Mouse (Mus musculus) stomach, embryonic 14.5 days (tissue): Measurements from ENCODE around the gene Casp14. TPM values are rescaled to one million over a fixed set of nuclear protein-coding genes. Genes with fewer than 3 reads are reported as not detected.
A peak's percentile ranks its signal among the peaks of the same experiment; 100 is the strongest.

Experiments used
- ATAC-seq: fragments of 200-750 bp; cut with Nextera tagmentation; 2 replicates; pipeline ENCODE4 v1.8.0; 2017; ENCODE audit warnings: low read depth, moderate TSS enrichment; ENCODE audit not compliant: insufficient number of reproducible peaks, insufficient read depth, low FRiP score
- H3K27ac ChIP-seq: fragments of 300-500 bp; sonication (generic); 2 replicates; pipeline ENCODE4 v1.5.1; 2014; ENCODE audit warnings: mild to moderate bottlenecking, low read length, moderate library complexity, mixed read lengths
- H3K27me3 ChIP-seq: fragments of 300-500 bp; sonication (generic); 2 replicates; pipeline ENCODE4 v1.6.1; 2014; ENCODE audit warnings: low read length, control low read depth, mixed read lengths; ENCODE audit not compliant: control insufficient read depth, insufficient read depth
- H3K36me3 ChIP-seq: fragments of 300-500 bp; sonication (generic); 2 replicates; pipeline ENCODE4 v1.6.1; 2014; ENCODE audit warnings: mild to moderate bottlenecking, control low read depth, low read length, moderate library complexity, mixed read lengths; ENCODE audit not compliant: control insufficient read depth, insufficient read depth
- H3K4me1 ChIP-seq: fragments of 300-500 bp; sonication (generic); 2 replicates; pipeline ENCODE4 v1.6.1; 2014; ENCODE audit warnings: low read length, control low read depth, mixed read lengths; ENCODE audit not compliant: control insufficient read depth, insufficient read depth
- H3K4me2 ChIP-seq: fragments of 300-500 bp; sonication (generic); replicated peaks from 2 replicates; pipeline ENCODE4 v1.6.1; 2014; ENCODE audit warnings: low read depth, low read length, control low read depth
- H3K4me3 ChIP-seq: fragments of 300-500 bp; sonication (generic); 2 replicates; pipeline ENCODE4 v1.5.1; 2014; ENCODE audit warnings: low read depth, low read length, control low read depth
- H3K9ac ChIP-seq: fragments of 300-500 bp; sonication (generic); replicated peaks from 2 replicates; pipeline ENCODE4 v1.6.1; 2014; ENCODE audit warnings: low read depth, mild to moderate bottlenecking, control low read depth, low read length, moderate library complexity, mixed read lengths
- H3K9me3 ChIP-seq: fragments of 300-500 bp; sonication (generic); 2 replicates; pipeline ENCODE4 v1.6.1; 2016; ENCODE audit warnings: low read depth, low read length, control low read depth; ENCODE audit not compliant: control insufficient read depth
- WGBS: fragments of 180-500 bp; shearing (Covaris S2); extraction: QIAGEN DNeasy Blood & Tissue Kit; methylation state at CpG from one replicate; pipeline ENCODE4 v1.1.7; 2014; 5-methylcytosine and 5-hydroxymethylcytosine counted together
- polyA plus RNA-seq: library from polyadenylated mRNA; unstranded; fragments of >200 nt; fragmentation: Nextera tagmentation; extraction: Ambion mirVana; gene quantifications from 2 replicates; pipeline ENCODE4 v1.2.1, GENCODE M21; 2014

Casp14 gene
- polyA plus RNA-seq: 0.45 and 0.61 TPM in 2 replicates

- Histone ChIP-seq H3K27me3 (no peaks in the 10 kb centered on the region), H3K4me3 (no peak within 1 kb of the TSS), H3K4me1 (no peaks in the 10 kb centered on the region), H3K36me3 (no peaks in the 10 kb centered on the region), H3K9ac (no peak within 1 kb of the TSS), H3K27ac (no peak within 1 kb of the TSS), H3K9me3 (no peaks in the 10 kb centered on the region), H3K4me2 (no peak within 1 kb of the TSS)
- ATAC-seq: no peak
- 51% methylated on average over 11 of the region's 11 CpGs for WGBS
Observed at GRCm38 (mm10) chr10:78718056-78718455, at the start of gene Casp14. TSS of gene Casp14 (minus strand) at chr10:78718294.

GRCm38 (mm10) chr10:78765570-78765969 is 47.5 kb upstream of the Casp14 start:
- no peak overlapping the region for H3K4me2 ChIP-seq
- H3K27me3 ChIP-seq: no peaks in the 10 kb centered on the region
- no peaks in the 10 kb centered on the region for H3K9me3 ChIP-seq
- H3K36me3 ChIP-seq: no peaks in the 10 kb centered on the region
- no peak for ATAC-seq
- no peak overlapping the region for H3K9ac ChIP-seq
- WGBS: 50% methylated on average over 1 of the region's 1 CpGs
- H3K4me1 ChIP-seq: no peaks in the 10 kb centered on the region
- H3K27ac ChIP-seq: no peak overlapping the region
- H3K4me3 ChIP-seq: no peak overlapping the region

- WGBS: 31% methylated on average over 6 of the region's 6 CpGs
- no peak overlapping the region for H3K4me2 ChIP-seq
- no peaks in the 10 kb centered on the region for H3K36me3 ChIP-seq
- no peak overlapping the region for H3K27ac ChIP-seq
- no peaks in the 10 kb centered on the region for H3K4me1 ChIP-seq
- no peaks in the 10 kb centered on the region for H3K27me3 ChIP-seq
- H3K4me3 ChIP-seq: no peak overlapping the region
- no peak for ATAC-seq
- no peaks in the 10 kb centered on the region for H3K9me3 ChIP-seq
- H3K9ac ChIP-seq: no peak overlapping the region
Observed at GRCm38 (mm10) chr10:78756021-78756420, 37.9 kb upstream of the Casp14 start.

GRCm38 (mm10) chr10:78752452-78753191 is 34.5 kb upstream of the Casp14 start, which contains the start of gene Ccdc105:
TSS of gene Ccdc105 (minus strand) at chr10:78753065.
- under 1% methylated on average over 61 of the region's 61 CpGs for WGBS
- peak within 1 kb of the TSS; percentile 41 for H3K4me3 ChIP-seq
- no peaks in the 10 kb centered on the region for H3K27me3 ChIP-seq
- no peaks in the 10 kb centered on the region for H3K9me3 ChIP-seq
- peak within 1 kb of the TSS; percentile 80 for H3K4me2 ChIP-seq
- H3K36me3 ChIP-seq: no peaks in the 10 kb centered on the region
- peak; percentile 89 for ATAC-seq
- H3K27ac ChIP-seq: no peak within 1 kb of the TSS; the same call in 1 of the 2 replicates
- peak within 1 kb of the TSS; percentile 39 for H3K9ac ChIP-seq
- H3K4me1 ChIP-seq: no peaks in the 10 kb centered on the region

GRCm38 (mm10) chr10:78748946-78749345 is 30.9 kb upstream of the Casp14 start:
- H3K27ac ChIP-seq: no peak overlapping the region
- no peak overlapping the region for H3K9ac ChIP-seq
- H3K4me2 ChIP-seq: no peak overlapping the region
- H3K27me3 ChIP-seq: no peaks in the 10 kb centered on the region
- H3K4me3 ChIP-seq: no peak overlapping the region
- H3K4me1 ChIP-seq: 0 out of 2 replicates have a peak, but pooled peaks cover 5% of the 10 kb centered on the region
- 89% methylated on average over 6 of the region's 6 CpGs for WGBS
- no peak for ATAC-seq
- no peaks in the 10 kb centered on the region for H3K36me3 ChIP-seq
- H3K9me3 ChIP-seq: no peaks in the 10 kb centered on the region

- 82% methylated on average over 13 of the region's 13 CpGs for WGBS
- H3K27ac ChIP-seq: no peak overlapping the region
- H3K4me2 ChIP-seq: no peak overlapping the region
- H3K4me1 ChIP-seq: 0 out of 2 replicates have a peak, but pooled peaks cover 5% of the 10 kb centered on the region
- ATAC-seq: no peak
- no peak overlapping the region for H3K4me3 ChIP-seq
- H3K36me3 ChIP-seq: no peaks in the 10 kb centered on the region
- no peak overlapping the region for H3K9ac ChIP-seq
- H3K27me3 ChIP-seq: no peaks in the 10 kb centered on the region
- H3K9me3 ChIP-seq: no peaks in the 10 kb centered on the region
Observed at GRCm38 (mm10) chr10:78748161-78748560, 30.1 kb upstream of the Casp14 start.

- no peak overlapping the region for H3K27ac ChIP-seq
- H3K27me3 ChIP-seq: no peaks in the 10 kb centered on the region
- 1% methylated on average over 27 of the region's 27 CpGs for WGBS
- H3K4me1 ChIP-seq: 0 out of 2 replicates have a peak, but pooled peaks cover 5% of the 10 kb centered on the region
- H3K4me2 ChIP-seq: peak overlapping the region; percentile 62
- H3K9me3 ChIP-seq: no peaks in the 10 kb centered on the region
- H3K9ac ChIP-seq: no peak overlapping the region
- peak; percentile 79 for ATAC-seq
- H3K4me3 ChIP-seq: peak overlapping the region; percentile 30
- no peaks in the 10 kb centered on the region for H3K36me3 ChIP-seq
Observed at GRCm38 (mm10) chr10:78747035-78747721, 29.1 kb upstream of the Casp14 start.

- no peaks in the 10 kb centered on the region for H3K9me3 ChIP-seq
- no peak overlapping the region for H3K27ac ChIP-seq
- H3K4me2 ChIP-seq: no peak overlapping the region
- H3K9ac ChIP-seq: no peak overlapping the region
- H3K27me3 ChIP-seq: no peaks in the 10 kb centered on the region
- H3K36me3 ChIP-seq: no peaks in the 10 kb centered on the region
- 0 out of 2 replicates have a peak, but pooled peaks cover 5% of the 10 kb centered on the region for H3K4me1 ChIP-seq
- no peak overlapping the region for H3K4me3 ChIP-seq
- WGBS: 55% methylated on average over 4 of the region's 4 CpGs
- no peak for ATAC-seq
Observed at GRCm38 (mm10) chr10:78745453-78746232, 27.5 kb upstream of the Casp14 start.
